Mouse (Mus musculus) layer of hippocampus, adult 2 months (tissue): ENCODE data around the gene Zfyve28. TPM values are rescaled to one million over a fixed set of nuclear protein-coding genes. Genes with fewer than 3 reads are reported as not detected.
A peak's percentile ranks its signal among the peaks of the same experiment; 100 is the strongest.

Experiments
- DNase-seq, 2 experiments: peaks; one replicate each; pipeline ENCODE4 v3.0.0; 2022; ENCODE audit warnings: low spot score in 2 of 2
- H3K27ac ChIP-seq: fragments of 200-600 bp; 2 replicates; pipeline ENCODE4 v1.8.1; 2022
- H3K4me3 ChIP-seq: fragments of 200-600 bp; 2 replicates; pipeline ENCODE4 v1.8.1; 2022; ENCODE audit warnings: mild to moderate bottlenecking
- CTCF ChIP-seq: fragments of 200-600 bp; conservative IDR thresholded peaks from 2 replicates; pipeline ENCODE4 v1.8.1; 2022; ENCODE audit warnings: antibody characterized with exemption, mild to moderate bottlenecking, moderate library complexity
- total RNA-seq, 2 experiments: library from RNA; stranded (reverse); gene quantifications; 2 replicates each; pipeline ENCODE4 v1.2.3; 2021

Gene Zfyve28
- total RNA-seq, 2 experiments from 2014 or later, result 35.0 to 35.8 TPM

DNA sequence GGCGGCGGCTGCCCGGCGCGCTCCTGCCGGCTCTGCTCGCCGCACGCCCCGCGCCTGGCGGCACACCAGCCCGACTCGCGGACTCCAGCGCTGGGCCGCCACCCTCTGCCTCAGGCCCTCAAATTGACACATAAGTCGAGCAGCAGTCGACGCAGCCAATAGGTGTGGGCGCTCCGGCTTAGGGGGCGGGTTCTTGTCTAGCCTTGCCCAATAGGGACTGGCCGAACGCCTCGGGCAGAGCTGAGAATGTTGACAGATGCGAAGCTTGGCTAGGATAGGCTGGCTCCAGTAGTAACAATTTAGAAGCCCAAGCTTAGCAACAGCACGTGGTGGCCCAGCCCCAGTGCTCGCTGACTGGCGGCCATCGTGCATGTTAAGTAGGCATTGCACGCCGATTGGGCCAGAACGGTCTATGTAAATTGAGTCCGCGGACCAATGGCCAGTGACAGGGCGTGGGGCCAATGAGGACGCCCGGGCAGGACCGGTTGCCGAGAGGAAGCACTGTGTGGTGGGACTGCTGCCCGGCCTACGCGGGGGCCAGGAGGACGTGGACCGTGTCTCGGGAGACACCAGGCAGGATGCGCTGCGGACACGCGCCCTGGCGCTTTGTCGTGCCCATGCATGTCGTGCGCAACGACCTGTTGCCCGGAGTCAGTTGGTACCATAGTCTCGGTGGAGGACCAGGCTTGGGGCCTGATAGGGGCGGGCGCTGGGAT lies 100.5 kb downstream of the Zfyve28 start, which contains the start of gene Mxd4:
Gene Mxd4, minus strand, starts transcription at position 120 of the 716 bp plus-strand sequence.
- Histone ChIP-seq H3K27ac (peak within 1 kb of the TSS; percentile 97), H3K4me3 (peak within 1 kb of the TSS; percentile 87)
- peak; percentile 98 to 100 for DNase-seq
- no peak for TF ChIP-seq CTCF

DNA sequence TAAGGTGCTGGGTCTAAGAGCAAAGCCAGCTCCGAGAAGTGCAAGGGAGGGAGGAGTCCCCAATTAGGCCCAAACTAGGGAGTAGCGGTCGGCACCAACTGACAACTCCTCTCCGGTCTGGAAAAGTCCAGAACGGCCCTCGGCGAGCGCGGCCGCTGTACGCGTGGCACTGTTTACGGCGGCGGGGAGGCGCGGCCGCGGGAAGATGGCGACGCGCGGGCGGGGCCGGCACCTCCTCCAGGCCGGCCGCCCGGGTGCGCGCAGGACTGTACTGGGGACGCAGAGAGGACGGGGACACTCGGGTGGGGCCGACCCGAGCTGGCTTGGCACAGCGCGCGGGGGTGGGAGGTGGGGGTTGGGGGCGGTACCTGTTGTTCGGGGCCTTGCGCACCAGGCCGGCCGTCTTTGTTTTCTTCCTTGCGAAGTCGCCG lies 101.3 kb downstream of the Zfyve28 start:
- DNase-seq, result no peak
- Histone ChIP-seq H3K4me3 (peak overlapping the region; percentile 87), H3K27ac (peak overlapping the region; percentile 97)
- TF ChIP-seq CTCF, result no peak

DNA sequence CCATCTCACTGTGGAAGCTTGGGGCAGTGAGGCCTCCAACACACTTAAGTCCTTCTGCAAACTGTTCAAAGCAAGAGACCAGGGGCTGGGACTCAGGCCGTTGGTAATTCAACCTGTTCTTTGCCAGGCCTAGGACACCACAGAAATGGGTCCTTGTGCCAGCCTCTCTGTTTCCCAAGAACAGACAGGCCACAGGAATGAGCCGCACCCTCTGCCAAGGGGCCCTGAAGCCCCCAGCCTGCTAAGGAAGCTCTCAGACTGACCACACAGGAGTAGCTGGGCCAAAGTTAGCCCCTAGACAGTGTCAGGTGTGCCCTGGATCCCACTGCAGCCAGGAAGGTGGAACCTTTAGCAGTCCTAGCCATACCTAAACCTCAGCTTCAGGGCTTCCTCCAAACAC lies 101.9 kb downstream of the Zfyve28 start:
- Histone ChIP-seq H3K4me3 (peak overlapping the region; percentile 87), H3K27ac (peak overlapping the region; percentile 97)
- TF ChIP-seq CTCF, result no peak
- DNase-seq, result no peak

DNA sequence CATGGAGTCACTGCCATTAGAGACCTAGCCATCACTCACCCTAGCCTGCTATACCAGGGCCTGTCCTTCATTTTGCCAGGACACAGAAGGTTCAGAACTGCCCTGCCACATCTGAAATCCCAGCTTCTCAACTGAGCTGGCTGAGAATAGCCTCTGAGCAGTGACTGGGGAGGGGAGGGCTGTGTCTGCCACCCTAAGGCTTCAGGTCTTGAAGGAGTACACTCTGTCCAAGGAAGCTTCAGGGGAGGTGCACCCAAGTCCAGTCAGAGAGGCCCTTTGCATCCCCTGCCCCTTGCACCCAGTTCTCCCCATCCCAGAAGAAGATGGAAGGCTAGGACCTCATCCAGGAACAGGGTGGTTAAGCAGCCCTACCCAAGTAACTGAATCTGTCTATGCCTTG lies 102.5 kb downstream of the Zfyve28 start:
- peak overlapping the region; percentile 87 for H3K4me3 ChIP-seq
- DNase-seq, result no peak
- peak overlapping the region; percentile 97 for H3K27ac ChIP-seq
- no peak for TF ChIP-seq CTCF

DNA sequence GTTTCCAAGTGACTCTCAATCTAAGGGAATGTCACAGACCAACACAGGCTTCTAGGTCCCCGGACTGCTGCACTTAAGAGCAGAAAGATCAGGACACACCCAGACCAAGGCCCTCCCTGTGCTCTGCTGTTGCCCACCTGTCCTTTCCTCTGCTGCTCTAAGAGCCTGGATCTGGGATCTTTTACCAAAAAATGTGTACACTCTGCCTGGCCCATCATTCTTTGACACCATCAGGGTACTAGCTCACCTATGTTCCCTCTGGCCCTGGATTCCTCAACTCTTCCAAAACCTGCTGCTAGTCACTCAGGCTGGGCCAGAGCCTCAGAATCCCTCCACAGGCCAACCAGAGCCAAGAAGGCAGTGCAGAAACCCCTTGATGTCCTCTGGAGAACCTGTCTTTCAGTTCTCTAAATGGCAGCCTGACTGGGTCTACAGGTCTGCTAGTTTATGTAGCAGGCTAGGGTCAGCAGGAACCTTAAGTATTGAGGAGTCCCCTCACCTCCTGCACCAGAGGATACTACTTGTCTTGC lies 103.1 kb downstream of the Zfyve28 start:
- no peak for TF ChIP-seq CTCF
- Histone ChIP-seq H3K4me3 (peak overlapping the region; percentile 87; the same call in 1 of the 2 replicates), H3K27ac (peak overlapping the region; percentile 97; the same call in 1 of the 2 replicates)
- DNase-seq, result no peak

DNA sequence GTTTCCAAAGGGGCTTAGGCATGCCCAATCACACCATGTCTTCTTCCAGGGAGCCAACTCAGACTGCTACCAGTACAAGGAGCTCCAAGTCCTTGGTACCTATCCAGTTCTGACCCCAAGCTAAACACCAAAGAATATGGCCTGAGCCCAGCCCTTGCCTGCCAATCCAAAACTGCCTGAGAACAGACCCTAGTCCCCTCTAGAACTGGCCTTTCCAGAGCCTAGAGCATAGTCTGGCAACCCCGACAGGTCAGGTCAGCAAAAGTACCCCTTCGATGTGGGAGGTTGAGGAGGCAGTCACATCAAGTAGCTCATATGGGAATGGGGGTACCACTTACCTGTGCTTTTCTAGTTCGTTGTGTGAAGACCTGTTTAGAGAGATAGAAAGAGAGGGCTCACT lies 104.3 kb downstream of the Zfyve28 start:
- TF ChIP-seq CTCF, result no peak
- Histone ChIP-seq H3K27ac (peak overlapping the region; percentile 97), H3K4me3 (no peak overlapping the region; the same call in 1 of the 2 replicates)
- DNase-seq, result peak in 1 of 2 experiments; percentile 8

DNA sequence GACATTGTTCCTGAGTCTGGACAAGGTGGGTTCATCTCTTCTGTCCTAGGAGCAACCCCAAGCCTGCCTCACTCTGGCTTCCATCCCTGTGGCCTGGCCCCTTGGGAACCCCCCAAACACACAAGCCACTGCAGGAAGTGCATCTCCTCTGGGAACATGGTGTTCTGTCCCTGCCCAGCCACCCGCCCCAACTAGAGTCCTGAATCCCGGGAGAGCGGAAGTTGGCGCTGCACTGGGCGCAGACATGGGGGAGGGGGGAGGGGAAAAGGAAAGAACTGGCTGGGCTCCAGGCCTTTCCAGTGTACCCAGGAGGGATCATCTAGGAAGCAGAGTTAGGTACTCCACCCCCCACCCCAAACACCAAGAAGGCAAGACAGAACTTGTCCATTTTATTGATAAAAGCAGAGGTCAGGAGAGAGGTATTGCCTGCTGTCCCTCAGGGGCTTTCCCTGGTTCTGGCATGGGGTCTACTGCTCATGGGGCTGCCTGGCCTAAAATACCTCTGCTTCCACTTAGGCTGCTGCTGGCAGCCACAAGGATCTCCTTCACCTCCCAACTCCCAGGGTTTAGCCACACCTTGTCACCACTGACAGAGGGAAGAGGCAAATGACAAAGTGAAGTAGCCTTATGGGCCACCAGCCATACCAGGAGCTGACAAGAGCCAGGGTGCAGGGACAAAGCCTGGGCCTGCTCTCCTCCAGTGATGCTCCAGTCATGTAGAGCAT lies 104.9 kb downstream of the Zfyve28 start:
- Histone ChIP-seq H3K4me3 (peak overlapping the region; percentile 9; the same call in 1 of the 2 replicates), H3K27ac (peak overlapping the region; percentile 97)
- TF ChIP-seq CTCF, result no peak
- peak in 1 of 2 experiments; percentile 11 for DNase-seq

DNA sequence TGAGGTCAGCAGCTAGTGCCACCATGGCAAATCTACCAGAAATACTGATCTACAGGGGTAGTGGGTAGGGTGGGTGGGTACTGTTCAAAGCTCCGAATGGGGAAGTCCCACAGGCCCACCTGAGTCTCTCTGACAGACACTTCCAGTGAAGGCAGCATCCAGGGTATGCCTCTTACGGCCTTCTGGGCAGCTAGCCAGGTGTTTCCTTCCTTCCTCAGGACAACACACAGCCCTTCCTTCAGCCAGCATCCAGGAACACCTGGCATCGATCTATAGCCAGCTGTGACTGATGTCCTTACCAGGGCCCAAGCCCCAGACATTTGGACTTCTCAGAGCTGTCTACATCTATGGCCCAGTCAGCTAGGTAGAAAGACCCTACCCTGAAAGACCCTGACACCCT lies 105.8 kb downstream of the Zfyve28 start:
- Histone ChIP-seq H3K4me3 (no peak overlapping the region; the same call in 1 of the 2 replicates), H3K27ac (peak overlapping the region; percentile 97)
- no peak for TF ChIP-seq CTCF
- peak in 1 of 2 experiments; percentile 1 for DNase-seq

DNA sequence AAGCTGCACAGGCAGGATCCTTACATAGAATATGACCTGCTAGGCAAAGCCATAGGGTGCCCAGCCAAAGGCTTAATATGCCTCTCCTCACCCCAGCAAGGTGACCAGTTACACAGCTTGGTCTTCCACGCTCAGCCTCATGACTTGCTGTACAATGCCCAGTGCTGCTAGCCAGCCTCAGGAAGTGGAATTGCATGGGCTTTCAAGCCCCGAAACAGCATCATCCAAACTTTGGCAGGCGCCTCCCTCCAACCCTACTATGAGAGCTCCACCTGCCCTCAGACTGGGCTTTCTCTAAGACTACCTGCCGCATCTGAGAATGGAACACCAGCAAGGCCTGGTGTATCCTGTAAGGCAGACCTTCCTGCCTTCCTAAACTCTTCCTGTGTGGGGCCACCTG lies 110.4 kb downstream of the Zfyve28 start:
- no peak overlapping the region for H3K4me3 ChIP-seq
- no peak overlapping the region for H3K27ac ChIP-seq
- no peak for TF ChIP-seq CTCF
- DNase-seq, result peak in 1 of 2 experiments; percentile 6

DNA sequence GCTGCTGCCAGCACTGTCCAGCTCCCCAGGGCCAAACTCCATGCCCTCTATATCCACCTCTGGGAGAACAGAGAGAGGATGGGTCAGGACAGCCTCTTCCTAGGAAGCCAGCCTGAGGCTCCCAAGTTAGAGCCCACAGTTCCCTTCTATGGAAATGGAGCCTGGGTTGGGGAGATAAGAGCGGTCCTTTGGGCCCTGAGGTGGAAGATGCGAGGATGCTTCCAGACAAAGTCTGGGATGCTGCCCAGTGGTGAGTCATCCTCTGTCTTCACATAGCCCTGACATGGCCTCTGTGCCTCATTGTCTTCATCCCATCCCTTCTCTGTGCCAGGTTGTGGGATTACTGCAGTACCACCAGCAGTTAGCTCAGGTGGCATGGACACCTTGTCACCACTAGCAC lies 111.2 kb downstream of the Zfyve28 start:
- Histone ChIP-seq H3K27ac (peak overlapping the region; percentile 39; the same call in 1 of the 2 replicates), H3K4me3 (no peak overlapping the region)
- peak in 1 of 2 experiments; percentile 13 for DNase-seq
- no peak for TF ChIP-seq CTCF

DNA sequence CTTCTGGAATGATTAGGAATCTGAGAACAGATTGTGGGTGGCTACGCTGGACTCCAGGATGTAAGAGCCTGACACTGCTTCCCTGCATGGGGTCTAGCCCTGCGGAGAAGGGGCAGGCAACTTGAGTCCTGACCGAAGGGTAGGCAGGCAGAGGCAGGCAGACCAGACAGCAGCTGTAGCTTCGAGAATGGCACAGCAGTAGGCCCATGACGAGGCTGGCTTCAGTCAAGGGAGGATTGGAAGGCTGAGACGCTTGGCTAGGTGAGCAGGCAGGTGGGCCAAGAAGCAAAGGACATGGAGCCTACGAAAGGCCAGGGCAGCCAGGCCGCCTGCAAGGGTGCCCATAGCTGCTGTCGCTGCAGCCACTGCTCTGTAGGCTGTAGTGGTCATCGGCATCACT lies 111.6 kb downstream of the Zfyve28 start:
- DNase-seq, result no peak
- Histone ChIP-seq H3K27ac (peak overlapping the region; percentile 39; the same call in 1 of the 2 replicates), H3K4me3 (no peak overlapping the region)
- TF ChIP-seq CTCF, result no peak

DNA sequence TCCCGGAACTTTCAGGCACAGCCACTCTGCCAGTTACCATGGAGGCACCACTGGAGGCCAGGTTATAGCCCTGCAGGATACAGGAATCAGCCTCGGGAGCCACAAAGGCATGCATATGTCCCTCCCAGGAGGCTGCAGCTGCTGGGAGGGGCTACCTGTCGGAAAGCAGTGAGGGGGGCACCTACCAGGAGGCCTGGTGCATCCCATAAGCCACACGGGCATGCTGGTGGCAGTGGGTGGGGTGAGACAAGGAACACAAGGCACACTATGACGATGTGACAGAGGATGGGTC lies 112.9 kb downstream of the Zfyve28 start:
- Histone ChIP-seq H3K4me3 (no peak overlapping the region), H3K27ac (peak overlapping the region; percentile 53; the same call in 1 of the 2 replicates)
- TF ChIP-seq CTCF, result no peak
- no peak for DNase-seq

DNA sequence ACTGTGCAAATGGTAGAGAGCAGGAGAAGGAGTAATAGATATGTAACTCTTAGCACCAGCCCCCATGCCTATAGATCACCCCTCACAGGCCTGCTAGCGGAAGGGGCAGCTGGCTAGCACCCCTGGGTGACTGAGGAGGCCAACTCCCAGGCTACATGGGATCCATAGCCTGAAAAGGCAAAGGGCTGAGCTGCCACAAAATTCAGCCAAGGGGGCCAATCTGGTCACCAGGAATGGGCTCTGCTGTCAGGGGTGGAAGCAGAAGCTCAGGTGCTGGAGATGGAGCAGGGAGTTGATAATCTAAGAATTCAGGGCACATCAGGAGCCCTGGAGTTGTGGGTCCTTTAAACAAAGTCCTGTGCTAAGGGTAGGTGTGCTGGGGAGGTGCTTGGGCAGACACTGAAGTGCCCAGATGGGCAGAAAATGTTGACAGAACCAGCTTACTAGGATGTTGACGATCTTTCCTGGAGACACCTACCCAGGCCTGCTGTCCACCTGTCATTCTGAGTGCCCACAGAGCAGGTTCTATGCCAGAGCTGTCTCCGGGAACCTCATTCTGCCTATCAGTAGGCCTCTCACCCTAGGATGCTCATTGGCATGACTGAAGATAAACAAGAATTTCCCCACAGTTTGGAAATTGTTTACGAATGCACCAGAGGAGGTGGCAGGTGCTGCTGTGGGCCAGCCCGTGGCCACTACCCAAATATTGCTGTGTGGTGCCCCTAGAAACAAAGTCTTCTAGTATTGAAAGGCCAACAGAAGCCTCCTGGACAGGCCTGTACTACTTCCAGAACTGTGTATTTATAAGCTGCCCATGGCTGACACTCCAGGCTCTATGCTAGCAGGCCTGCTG lies 113.5 kb downstream of the Zfyve28 start:
- DNase-seq, result no peak
- no peak for TF ChIP-seq CTCF
- Histone ChIP-seq H3K4me3 (no peak overlapping the region), H3K27ac (peak overlapping the region; percentile 53; the same call in 1 of the 2 replicates)
